Mouse (Mus musculus) kidney, adult 18-20 months (tissue): ENCODE data around the gene Ptpn11.
"Not testable (repeated sequence)": the region's sequence is repeated elsewhere in the genome, so short reads cannot be mapped to it uniquely, and the experiment has no call there.

Source experiments
- DNase-seq: peaks from one replicate; pipeline ENCODE4 v3.0.0; 2021

The Ptpn11 gene

GRCm38 (mm10) chr5:121214707-121215106, 23.5 kb upstream of the Ptpn11 start:
- DNase-seq, result no peak

- DNase-seq, result no peak
These were observed 20.9 kb upstream of the Ptpn11 start for GRCm38 (mm10) chr5:121212108-121212507.

- DNase-seq, result no peak
These were observed 19.4 kb upstream of the Ptpn11 start for GRCm38 (mm10) chr5:121210601-121210924.

DNA sequence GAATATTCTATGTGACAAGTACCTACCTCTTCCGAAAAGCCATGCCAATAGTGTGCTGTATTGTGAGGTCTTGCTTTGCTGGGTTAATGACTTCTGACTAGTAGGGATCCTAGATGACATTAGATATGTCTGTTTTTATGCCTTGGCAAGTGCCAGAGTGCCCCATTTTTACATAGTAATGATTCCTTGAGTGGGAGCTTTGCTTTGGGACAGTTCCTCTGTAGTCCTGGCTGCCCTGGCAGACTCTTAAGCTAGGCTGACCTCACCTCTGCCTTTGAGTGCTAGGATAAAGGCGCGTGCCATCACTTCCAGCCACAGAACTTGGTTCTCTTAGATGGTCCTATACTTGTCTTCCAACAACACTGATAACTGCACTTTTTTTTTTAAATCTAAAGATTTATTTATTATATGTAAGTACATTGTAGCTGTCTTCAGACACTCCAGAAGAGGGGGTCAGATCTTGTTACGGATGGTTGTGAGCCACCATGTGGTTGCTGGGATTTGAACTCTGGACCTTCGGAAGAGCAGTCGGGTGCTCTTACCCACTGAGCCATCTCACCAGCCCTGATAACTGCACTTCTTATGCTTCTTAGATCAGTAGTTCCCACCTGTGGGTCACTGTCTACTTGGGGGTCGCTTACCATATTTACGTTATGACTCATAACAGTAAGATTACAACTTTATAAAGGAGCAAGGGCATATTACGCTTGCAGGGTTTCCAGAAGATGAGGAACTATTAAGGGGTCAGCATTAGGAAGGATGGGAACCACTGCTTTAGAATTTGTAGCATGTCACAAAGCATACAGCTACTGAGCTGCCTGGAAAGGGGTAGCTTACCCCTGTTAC, 18.8 kb upstream of the Ptpn11 start:
- DNase-seq, result no peak

DNA sequence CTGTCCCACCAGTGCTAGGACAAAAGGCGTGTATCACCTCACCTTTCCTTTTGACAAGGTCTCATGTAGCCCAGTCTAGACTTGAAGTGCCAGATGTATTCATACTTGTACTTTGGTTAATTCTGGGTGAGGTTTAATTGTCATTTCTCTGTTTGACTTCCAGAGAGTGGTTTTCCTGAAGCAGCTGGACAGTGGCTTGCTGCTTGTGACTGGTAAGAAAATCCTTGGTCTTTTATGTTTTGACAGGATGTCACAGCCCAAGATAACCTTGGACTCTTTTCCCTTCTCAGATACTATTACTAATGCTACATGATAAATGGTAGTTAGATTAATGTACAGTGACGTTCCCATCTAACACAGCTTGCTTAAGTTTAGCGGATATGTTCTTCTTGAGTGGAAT, 15.8 kb upstream of the Ptpn11 start:
- no peak for DNase-seq

GRCm38 (mm10) chr5:121206540-121206939, 15.3 kb upstream of the Ptpn11 start:
- DNase-seq, result no peak

GRCm38 (mm10) chr5:121205537-121206130, 14.4 kb upstream of the Ptpn11 start:
- DNase-seq, result not testable (repeated sequence)

DNA sequence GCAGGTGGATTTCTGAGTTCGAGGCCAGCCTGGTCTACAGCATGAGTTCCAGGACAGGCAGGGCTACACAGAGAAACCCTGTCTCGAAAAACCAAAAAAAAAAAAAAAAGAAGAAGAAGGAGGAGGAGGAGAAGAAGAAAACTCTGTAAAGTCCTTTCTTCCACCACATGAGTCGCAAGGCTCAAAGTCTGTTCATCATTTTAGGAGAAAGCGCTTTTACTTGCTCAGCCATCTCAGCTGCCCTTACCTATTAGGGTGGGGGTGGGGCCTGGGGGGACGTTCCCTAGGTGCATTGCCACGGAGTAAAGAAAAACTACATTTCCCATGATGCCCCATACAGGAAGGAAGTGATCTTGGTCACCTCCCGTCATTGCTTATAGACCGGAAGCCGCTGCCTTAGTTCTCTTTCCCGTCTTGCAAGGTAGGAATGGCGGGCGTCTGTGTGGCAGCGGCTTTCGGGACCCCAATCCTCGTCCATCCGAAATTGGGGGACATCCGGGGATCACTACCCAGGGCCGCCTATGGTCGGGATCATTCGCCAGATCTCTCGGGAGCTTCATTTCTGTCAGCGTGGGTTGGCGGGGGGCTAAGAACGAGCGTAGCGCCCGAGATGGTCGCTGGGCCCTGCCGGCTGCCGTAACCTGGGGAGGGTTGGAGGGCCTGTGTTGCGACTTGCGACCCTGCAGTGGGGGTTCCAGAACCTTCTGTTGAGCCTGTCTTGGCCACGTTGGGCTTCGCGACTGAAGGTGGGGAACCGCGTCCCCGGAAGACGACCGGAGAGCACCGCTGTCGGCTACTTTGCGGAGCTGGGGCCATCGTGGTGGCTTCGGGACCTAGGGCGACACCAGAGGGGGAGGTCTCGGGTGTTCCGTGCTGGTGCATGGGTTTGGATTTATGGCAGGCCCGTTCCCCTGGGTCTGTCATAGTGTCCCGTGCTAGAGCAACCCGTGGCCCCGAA, 13.2 kb upstream of the Ptpn11 start, which contains the start of gene Rpl6:
Rpl6 (plus strand) TSS at position 350 of the 958 bp plus-strand sequence.
- DNase-seq, result peak; percentile 81

DNA sequence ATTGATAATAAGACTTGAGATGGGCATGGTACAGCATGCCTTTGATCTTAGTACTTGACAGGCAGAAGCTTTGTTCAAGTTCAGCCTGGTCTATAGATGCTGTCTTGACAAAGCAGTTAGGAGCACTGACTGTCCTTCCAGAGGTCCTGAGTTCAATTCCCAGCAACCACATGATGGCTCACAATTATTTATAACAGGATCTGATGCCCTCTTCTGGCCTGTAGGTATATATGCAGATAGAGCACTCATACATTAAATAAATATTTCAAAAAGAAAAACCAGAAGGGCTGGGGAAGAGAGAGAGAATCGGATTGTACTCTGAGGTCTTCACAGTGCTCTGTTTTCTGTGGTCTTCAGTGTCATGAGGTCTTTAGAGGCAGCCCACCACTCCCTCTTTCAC, 11.3 kb upstream of the Ptpn11 start:
- no peak for DNase-seq

DNA sequence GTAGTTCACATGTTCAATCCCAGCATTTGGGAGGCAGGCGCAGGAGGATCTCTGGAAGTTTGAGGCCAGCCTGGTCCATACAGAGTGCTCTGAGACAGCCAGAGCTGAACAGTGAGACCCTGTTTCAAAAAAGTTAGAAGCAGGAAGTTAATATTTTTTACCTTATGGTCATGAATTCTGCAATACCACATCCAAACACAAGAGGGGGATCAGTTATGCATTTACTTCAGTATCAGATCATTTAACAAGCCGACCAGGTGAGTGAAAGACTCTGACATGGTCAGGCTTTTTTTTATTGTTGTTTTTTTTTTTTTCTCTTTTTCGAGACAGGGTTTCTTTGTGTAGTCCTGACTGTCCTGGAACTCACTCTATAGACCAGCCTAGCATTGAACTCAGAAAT, 10.5 kb upstream of the Ptpn11 start:
- DNase-seq, result no peak

DNA sequence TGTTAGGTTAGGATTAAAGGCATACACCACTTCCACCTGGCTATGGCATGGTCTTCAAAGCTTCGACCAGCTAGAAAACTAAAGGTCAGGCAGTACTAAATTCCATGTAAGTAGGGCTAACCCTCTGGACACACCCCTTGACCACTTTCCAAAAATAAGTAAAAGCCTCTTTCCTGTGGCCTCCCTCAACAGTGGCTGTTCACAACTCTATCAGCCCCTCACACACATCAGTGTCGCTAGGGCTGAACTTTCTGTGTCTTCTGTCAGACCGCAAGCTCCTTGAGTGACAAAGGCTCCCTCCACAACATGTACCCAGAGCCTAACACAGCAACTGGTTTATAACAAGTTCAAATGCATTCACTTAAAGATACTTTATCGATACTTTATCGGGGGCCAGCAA, 7.2 kb upstream of the Ptpn11 start:
- DNase-seq, result no peak

GRCm38 (mm10) chr5:121197337-121197736, 6.1 kb upstream of the Ptpn11 start:
- DNase-seq, result no peak

DNA sequence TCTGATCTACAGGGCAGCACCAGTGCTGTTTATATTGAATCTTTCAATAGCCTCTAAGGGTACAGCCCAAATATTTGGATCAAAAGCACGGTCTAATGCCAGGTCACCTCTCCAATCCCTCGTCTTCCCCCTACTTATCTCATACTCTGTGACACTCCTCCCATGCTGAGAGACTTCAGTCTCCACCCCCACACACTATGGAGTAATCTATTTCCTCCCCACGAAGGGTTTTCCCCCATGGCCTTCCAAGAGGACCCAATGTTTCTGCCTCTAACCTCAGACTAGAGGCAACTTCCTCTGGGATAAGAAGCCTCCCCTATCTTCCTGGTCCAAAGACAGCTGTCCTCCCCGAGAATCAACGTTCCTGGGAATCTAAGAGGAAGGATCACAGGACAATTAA, 5.6 kb upstream of the Ptpn11 start:
- DNase-seq, result no peak

- DNase-seq, result no peak
These were observed 3.0 kb upstream of the Ptpn11 start for GRCm38 (mm10) chr5:121194173-121194572.

GRCm38 (mm10) chr5:121191584-121191906, 348 bp upstream of the Ptpn11 start:
- no peak for DNase-seq

GRCm38 (mm10) chr5:121190210-121190835, 874 bp downstream of the Ptpn11 start:
- no peak for DNase-seq

DNA sequence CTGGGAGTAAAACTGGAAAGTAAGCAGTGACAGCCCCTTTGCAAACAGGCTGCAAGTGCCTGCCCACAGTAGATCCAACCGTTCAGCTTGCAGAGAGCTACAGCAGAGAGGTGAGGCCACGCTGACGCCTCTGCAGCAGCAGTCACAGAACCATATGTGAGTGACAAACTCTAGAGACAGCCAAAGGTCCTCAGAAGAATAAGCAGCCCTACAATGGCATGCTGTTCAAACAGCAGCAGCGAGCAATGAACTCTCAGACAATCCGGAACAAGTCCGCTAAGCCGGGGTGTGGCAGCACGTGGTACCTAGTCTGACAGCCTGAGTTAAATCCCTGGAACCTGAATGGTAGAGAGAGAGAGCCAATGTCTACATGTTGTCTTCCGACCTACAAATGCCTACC, 2.0 kb downstream of the Ptpn11 start:
- no peak for DNase-seq

- no peak for DNase-seq
These were observed 2.9 kb downstream of the Ptpn11 start for GRCm38 (mm10) chr5:121188265-121188664.

GRCm38 (mm10) chr5:121187580-121188001, 3.6 kb downstream of the Ptpn11 start:
- no peak for DNase-seq

DNA sequence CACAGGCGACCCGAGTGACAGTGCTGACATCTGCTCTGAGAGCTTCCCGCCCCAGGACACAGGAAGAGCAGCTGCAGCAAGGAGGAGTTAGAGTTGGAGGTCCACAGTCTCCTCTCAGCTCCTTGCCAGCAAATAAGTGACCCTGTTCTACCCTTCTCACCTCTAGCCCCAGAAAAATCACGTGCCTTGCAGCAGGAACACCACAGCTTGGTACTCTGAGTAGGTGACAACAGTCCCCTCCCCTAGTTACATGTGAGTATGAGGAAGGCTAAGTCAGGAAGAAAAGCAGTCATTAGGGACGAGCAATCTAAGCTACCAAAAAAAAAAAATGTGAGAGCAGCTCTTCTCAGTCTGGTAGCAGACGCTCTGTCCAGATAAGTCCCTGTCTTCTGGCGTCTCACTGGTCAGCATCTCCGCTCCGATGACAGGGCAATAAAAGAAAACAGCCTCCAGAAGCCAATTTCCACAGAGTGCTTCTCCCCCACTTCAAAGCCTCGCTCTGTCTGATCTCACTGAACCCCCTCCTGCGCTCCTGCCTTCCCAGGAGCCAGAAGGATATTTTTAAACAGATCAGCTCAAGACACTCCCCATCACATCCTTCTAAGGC, 6.1 kb downstream of the Ptpn11 start:
- no peak for DNase-seq

GRCm38 (mm10) chr5:121184375-121184774, 6.8 kb downstream of the Ptpn11 start:
- no peak for DNase-seq

GRCm38 (mm10) chr5:121183269-121183668, 7.9 kb downstream of the Ptpn11 start:
- no peak for DNase-seq
